Mouse (Mus musculus) hindlimb bud, embryonic 11.5 days (tissue): ENCODE measurements around the gene Flywch1.
"Not testable (repeated sequence)": the region's sequence is repeated elsewhere in the genome, so short reads cannot be mapped to it uniquely, and the experiment has no call there.

Experiments used
- DNase-seq: peaks from one replicate; pipeline ENCODE4 v3.0.0-alpha.2; 2012; ENCODE audit warnings: low read depth, low spot score; ENCODE audit errors: extremely low spot score

The Flywch1 gene

DNA sequence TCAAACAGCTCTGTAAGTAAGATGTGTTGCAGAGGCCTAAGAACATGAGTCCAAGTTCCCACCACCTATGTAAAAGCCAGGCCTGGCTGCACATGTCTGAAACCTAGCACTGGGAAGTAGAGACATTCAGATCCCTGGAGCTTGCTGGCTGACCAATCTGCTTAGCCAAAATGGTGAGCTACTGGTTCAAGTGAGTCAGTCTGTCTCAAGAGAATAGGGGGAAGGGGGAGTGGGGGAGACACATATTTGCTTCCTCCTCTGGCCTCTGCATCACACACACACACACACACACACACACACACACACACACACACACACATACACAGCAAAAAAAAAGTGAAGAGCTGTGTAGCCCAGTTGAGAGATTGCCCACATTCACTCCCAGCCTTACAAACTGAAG, 11.9 kb upstream of the Flywch1 start:
- no peak for DNase-seq

GRCm38 (mm10) chr17:23778447-23778846, 7.0 kb upstream of the Flywch1 start:
- DNase-seq, result no peak

GRCm38 (mm10) chr17:23777141-23777540, 5.7 kb upstream of the Flywch1 start:
- DNase-seq, result no peak

DNA sequence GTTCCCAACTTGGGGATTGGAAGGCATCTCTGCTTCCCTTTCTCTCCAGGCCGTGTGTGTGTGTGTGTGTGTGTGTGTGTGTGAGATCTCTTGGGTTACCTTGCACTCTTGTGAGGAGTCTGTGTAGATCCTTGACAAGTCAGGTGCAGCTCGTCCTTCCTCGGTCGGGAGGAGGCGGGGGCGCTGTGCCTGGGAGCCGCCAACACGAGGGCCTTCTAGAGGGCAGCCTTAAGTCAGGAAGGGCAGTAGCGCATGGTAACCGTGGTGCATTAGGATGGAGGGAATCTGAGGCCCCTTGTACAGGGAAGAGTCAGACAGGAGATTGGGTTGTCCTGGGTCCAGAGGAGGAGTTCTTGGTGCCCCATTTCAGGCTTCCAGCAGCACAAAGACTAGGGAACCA, 4.8 kb upstream of the Flywch1 start:
- no peak for DNase-seq

- DNase-seq, result no peak
Measured at GRCm38 (mm10) chr17:23774090-23774489, 2.7 kb upstream of the Flywch1 start.

DNA sequence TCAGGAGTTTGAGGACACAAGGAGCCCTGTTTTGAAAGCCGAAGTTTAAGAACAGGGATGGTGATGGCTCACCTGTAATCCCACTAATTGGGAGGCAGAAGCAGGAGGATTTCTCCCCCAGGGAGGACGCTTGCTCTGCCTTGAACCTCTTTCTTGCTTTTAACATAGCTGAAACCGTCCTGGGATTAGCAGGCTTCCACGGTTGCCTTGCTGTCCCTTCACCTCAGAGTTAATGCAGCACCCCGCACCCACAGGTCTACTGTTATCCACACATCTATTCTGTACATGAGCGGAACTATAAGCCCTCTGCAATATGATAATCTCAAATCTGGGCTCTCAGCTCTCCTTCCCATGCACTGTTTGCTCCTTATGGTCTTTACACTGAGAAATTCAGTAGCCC, 2.3 kb upstream of the Flywch1 start:
- DNase-seq, result no peak

DNA sequence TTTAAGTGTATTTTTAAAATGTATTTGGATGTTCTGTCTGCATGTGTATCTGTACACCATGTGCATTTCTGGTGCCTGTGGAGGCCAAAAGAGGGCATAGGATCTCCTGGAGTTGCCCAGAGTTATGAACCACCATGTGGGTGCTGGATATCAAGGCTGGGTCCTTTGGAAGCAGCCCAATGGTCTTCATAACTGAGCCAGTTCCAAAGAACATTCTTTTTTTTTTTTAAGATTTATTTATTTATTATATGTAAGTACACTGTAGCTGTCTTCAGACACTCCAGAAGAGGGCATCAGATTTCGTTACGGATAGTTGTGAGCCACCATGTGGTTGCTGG, 786 bp upstream of the Flywch1 start:
- DNase-seq, result not testable (repeated sequence)

GRCm38 (mm10) chr17:23770896-23771283, 512 bp downstream of the Flywch1 start:
- DNase-seq, result no peak

DNA sequence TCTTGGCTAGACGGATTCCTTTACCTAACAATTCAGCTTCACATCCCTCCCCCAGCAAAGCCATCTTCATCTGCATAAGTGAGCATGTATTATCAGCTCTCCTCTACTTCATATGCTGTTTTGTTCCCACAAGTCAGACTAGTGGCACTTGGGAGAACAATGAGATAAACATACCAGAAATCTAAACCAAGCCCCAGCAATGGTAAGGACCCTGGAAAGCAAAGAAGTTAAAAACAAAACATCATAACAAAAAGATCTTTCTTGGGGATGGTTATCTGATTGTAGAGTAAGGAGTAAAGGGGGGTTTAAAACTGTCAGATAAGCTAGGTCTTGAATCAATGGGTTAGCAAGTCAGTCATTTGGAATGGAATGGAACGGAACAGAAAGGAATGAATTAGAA, 909 bp downstream of the Flywch1 start:
- DNase-seq, result no peak

GRCm38 (mm10) chr17:23762976-23763375, 8.4 kb downstream of the Flywch1 start:
- no peak for DNase-seq

DNA sequence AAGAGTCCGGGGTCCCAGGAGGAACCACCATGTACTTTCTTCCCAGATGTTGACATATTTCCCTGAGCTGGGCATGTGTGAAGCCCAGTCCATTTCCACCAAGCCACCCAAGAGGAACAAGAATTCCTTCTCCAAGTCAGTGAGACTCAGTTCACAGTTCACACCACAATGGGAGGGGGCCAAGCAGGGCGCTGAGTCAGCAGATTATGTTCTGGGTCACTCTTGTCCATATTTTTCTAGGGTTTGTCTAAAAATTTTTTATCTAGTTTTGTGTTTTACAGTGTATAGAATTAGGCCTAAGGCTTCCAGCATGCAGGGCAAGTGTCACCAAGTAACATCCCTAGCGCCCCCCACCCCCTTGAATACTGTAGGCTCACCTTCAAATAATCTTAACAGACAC, 10.2 kb downstream of the Flywch1 start:
- no peak for DNase-seq

DNA sequence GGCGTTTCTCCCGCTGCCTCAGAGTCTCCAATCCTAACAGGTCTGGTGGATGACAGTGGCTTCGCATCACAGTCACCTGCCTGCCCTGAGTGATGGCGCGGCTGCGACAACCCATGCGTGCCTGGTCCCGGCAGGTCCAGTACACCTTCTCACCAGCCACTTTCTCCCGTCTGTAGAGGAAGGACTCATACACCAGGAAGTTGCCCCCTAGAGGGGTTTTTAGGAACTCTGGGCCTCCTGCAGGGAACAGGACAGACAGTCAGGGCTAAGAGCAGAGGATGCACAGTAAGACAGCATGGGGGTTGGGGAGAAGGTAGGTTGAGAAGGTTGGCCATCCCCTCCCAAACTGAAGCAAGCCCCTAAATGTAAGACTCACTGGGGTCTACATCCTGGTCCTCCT, 11.2 kb downstream of the Flywch1 start:
- no peak for DNase-seq

DNA sequence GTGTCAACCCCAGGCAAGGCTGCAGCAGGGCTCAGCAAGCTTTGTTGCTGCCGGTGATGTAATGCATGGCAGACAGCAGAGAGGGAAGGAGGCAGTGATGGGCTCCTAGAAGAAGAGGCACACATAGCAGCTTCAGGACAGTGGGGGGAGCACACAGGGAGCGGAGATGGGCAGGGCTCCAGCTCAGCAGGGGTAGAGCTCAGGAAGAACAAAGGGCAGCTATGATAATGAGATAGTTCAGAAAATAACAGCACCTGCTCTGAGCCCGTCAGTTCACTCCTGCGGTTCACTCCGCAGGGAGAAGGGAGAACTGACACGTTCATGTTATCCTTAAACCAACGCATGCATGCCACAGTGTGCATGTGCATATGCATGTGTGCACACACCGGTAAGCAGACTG, 12.6 kb downstream of the Flywch1 start:
- no peak for DNase-seq

- DNase-seq, result no peak
Measured at GRCm38 (mm10) chr17:23757581-23757980, 13.8 kb downstream of the Flywch1 start.

GRCm38 (mm10) chr17:23755689-23756088, 15.7 kb downstream of the Flywch1 start:
- no peak for DNase-seq

DNA sequence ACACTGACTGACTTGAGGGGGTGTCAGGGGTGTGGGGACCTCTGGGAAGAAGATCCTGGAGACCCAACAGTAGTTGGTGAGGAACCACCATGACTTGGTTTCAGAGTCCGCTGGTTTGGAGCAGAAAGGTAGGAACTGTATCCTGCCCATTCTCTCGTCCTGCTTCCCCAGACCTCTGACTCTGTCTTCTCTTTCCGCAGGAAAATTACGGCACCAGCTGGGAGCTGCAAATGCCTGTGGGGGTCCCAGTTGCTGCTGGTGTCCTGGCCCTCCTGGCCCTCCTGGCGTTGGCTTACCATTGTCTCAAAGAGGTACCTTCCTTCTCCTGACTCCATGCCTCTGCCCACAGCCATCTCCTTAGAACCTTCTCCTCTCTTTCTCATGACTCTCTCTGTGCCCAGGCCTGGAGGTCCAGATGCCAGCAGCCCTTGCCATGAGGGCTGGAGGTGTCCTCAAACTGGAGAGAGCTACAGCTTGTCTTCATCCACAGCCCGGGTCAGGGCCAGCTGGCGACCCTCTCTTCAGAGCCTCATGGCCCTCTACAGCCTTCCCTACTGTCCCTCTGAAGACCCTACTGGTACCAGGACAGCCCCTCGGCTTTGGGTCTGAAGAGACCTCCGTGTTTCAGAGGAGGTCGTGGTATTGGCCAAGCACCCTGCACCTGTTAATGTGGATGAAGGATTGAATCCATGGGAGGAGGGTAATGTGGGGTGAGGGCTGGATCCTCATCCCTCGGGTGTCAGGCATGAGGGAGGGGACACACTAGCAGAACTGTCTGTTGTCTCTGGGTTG, 21.8 kb downstream of the Flywch1 start:
- no peak for DNase-seq

- peak; percentile 85 for DNase-seq
Measured at GRCm38 (mm10) chr17:23748631-23749391, 22.6 kb downstream of the Flywch1 start.

GRCm38 (mm10) chr17:23748026-23748425, 23.4 kb downstream of the Flywch1 start:
- no peak for DNase-seq

DNA sequence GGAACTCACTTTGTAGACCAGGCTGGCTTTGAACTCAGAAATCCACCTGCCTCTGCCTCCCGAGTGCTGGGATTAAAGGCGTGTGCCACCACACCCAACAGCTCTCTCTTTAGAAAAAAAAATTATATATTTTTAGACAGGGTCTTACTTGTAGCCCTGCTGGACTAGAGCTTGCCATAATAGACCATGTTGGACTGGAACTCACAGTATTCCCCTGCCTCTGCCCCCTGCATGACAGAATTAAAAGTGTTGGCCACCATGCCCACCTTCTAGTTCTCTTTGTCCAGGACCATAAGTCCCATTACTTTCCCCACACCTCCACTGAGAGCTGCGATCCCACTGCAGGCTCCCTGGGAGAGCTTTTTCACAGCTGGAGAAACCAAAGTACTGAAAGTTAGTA, 23.9 kb downstream of the Flywch1 start:
- no peak for DNase-seq

DNA sequence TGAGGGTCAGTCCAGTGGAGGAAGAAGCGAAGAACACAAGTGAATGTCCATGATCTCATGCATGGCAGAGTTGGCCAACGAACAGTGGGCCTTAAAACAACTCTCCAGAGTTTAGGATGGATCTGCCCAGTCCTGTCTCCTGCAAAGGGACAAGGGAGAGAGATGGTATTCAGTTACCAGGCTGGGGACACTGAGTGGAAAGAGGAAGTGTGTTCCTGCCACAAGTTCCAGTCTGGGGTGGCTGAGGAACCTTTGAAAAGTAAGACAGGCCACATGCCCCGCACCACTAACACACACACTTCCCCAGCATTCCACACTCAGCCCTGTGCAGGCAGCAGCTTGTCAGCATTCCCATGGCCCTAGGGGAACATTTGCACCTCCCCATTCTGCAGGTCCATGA, 24.6 kb downstream of the Flywch1 start:
- no peak for DNase-seq

DNA sequence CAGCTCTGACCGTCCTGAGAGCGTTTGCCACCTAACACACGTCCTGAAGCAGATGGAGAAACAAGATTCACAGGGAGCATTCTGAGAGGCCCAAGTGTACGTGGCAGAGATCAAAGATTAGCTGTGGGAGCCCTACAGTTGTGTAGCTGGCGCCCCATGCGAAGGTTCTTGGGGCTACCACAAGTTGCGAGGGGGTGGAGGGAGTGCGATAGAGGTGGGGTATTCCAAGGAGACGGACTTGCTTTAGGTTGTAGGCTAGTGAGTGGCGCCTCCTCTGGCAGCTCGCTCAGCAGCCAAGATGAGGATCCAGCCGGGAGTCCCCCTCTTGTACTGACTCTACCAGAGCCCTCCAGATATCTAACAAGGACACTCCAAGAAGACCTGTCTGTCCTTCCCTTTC, 25.1 kb downstream of the Flywch1 start:
- DNase-seq, result no peak
